Mouse (Mus musculus): ENCODE data around the gene Skap1.

- TF ChIP-seq CTCF (IDR thresholded peaks at IDR 0.05; ENCODE audit: borderline replicate concordance, extremely low read depth, insufficient read depth, insufficient read length) (no peak), POLR2A (IDR thresholded peaks at IDR 0.05; ENCODE audit: borderline replicate concordance, extremely low read depth, insufficient read depth, insufficient read length, poor library complexity, severe bottlenecking) (no peak)
Observed at GRCm38 (mm10) chr11:96546428-96546827, 82.0 kb downstream of the Skap1 start.
